Mouse (Mus musculus): ENCODE measurements around the gene Mcidas. TPM values are rescaled to one million over a fixed set of nuclear protein-coding genes. Genes with fewer than 3 reads are reported as not detected.
"Not testable (repeated sequence)": the region's sequence is repeated elsewhere in the genome, so short reads cannot be mapped to it uniquely, and the experiment has no call there.

Mcidas gene
- polyA plus RNA-seq, 1 experiment, result not detected

- no peak overlapping the region for H3K4me3 ChIP-seq (ENCODE audit: insufficient read depth, low read length)
- no peaks in the 10 kb centered on the region for H3K4me1 ChIP-seq (ENCODE audit: control insufficient read depth, insufficient read depth, low read length)
- TF ChIP-seq CTCF (IDR thresholded peaks at IDR 0.05; ENCODE audit: low read depth, low read length), result no peak
- no peak for TF ChIP-seq POLR2A (IDR thresholded peaks at IDR 0.05; ENCODE audit: borderline replicate concordance, low read depth, low read length)
- H3K27ac ChIP-seq (ENCODE audit: insufficient read depth, low read depth, low read length), result no peak overlapping the region
Observed at GRCm38 (mm10) chr13:113000576-113001318, 7.1 kb downstream of the Mcidas start.

- Histone ChIP-seq H3K27ac (ENCODE audit: insufficient read depth, low read depth, low read length) (no peak overlapping the region), H3K4me1 (ENCODE audit: control insufficient read depth, insufficient read depth, low read length) (peaks cover 4% of the 10 kb centered on the region; the same call in 1 of the 2 replicates), H3K4me3 (ENCODE audit: insufficient read depth, low read length) (no peak overlapping the region)
- no peak for TF ChIP-seq POLR2A (IDR thresholded peaks at IDR 0.05; ENCODE audit: borderline replicate concordance, low read depth, low read length)
- TF ChIP-seq CTCF (IDR thresholded peaks at IDR 0.05; ENCODE audit: low read depth, low read length), result no peak
Observed at GRCm38 (mm10) chr13:113012683-113013082, 19.0 kb downstream of the Mcidas start.

- H3K4me1 ChIP-seq (ENCODE audit: control insufficient read depth, insufficient read depth, low read length); H3K27ac ChIP-seq (ENCODE audit: insufficient read depth, low read depth, low read length): not testable (repeated sequence)
- peak overlapping the region; percentile 77 for H3K4me3 ChIP-seq (ENCODE audit: insufficient read depth, low read length)
Observed at GRCm38 (mm10) chr13:113013174-113013953, 19.7 kb downstream of the Mcidas start.

- no peak overlapping the region for H3K27ac ChIP-seq (ENCODE audit: insufficient read depth, low read depth, low read length)
- no peak for TF ChIP-seq CTCF (IDR thresholded peaks at IDR 0.05; ENCODE audit: low read depth, low read length)
- TF ChIP-seq POLR2A (IDR thresholded peaks at IDR 0.05; ENCODE audit: borderline replicate concordance, low read depth, low read length), result no peak
- H3K4me1 ChIP-seq (ENCODE audit: control insufficient read depth, insufficient read depth, low read length), result 0 out of 2 replicates have a peak, but pooled peaks cover 4% of the 10 kb centered on the region
- H3K4me3 ChIP-seq (ENCODE audit: insufficient read depth, low read length), result no peak overlapping the region
Observed at GRCm38 (mm10) chr13:113021521-113021920, 27.9 kb downstream of the Mcidas start.

- 0 out of 2 replicates have a peak, but pooled peaks cover 4% of the 10 kb centered on the region for H3K4me1 ChIP-seq (ENCODE audit: control insufficient read depth, insufficient read depth, low read length)
- no peak overlapping the region for H3K27ac ChIP-seq (ENCODE audit: insufficient read depth, low read depth, low read length)
- H3K4me3 ChIP-seq (ENCODE audit: insufficient read depth, low read length), result no peak overlapping the region
- TF ChIP-seq CTCF (IDR thresholded peaks at IDR 0.05; ENCODE audit: low read depth, low read length), result no peak
- TF ChIP-seq POLR2A (IDR thresholded peaks at IDR 0.05; ENCODE audit: borderline replicate concordance, low read depth, low read length), result no peak
Observed at GRCm38 (mm10) chr13:113022467-113022866, 28.8 kb downstream of the Mcidas start.

- no peak overlapping the region for H3K27ac ChIP-seq (ENCODE audit: insufficient read depth, low read depth, low read length)
- H3K4me1 ChIP-seq (ENCODE audit: control insufficient read depth, insufficient read depth, low read length), result 0 out of 2 replicates have a peak, but pooled peaks cover 4% of the 10 kb centered on the region
- no peak for TF ChIP-seq CTCF (IDR thresholded peaks at IDR 0.05; ENCODE audit: low read depth, low read length)
- no peak for TF ChIP-seq POLR2A (IDR thresholded peaks at IDR 0.05; ENCODE audit: borderline replicate concordance, low read depth, low read length)
- H3K4me3 ChIP-seq (ENCODE audit: insufficient read depth, low read length), result no peak overlapping the region
Observed at GRCm38 (mm10) chr13:113023274-113024143, 29.9 kb downstream of the Mcidas start.

GRCm38 (mm10) chr13:113031351-113031750, 37.7 kb downstream of the Mcidas start:
- TF ChIP-seq POLR2A (IDR thresholded peaks at IDR 0.05; ENCODE audit: borderline replicate concordance, low read depth, low read length), result no peak
- TF ChIP-seq CTCF (IDR thresholded peaks at IDR 0.05; ENCODE audit: low read depth, low read length), result no peak
- Histone ChIP-seq H3K4me3 (ENCODE audit: insufficient read depth, low read length) (peak overlapping the region; percentile 45), H3K27ac (ENCODE audit: insufficient read depth, low read depth, low read length) (no peak overlapping the region), H3K4me1 (ENCODE audit: control insufficient read depth, insufficient read depth, low read length) (peaks cover 6% of the 10 kb centered on the region)

GRCm38 (mm10) chr13:113031792-113032571, 38.3 kb downstream of the Mcidas start:
- H3K4me3 ChIP-seq (ENCODE audit: insufficient read depth, low read length), result peak overlapping the region; percentile 45
- peaks cover 6% of the 10 kb centered on the region for H3K4me1 ChIP-seq (ENCODE audit: control insufficient read depth, insufficient read depth, low read length)
- no peak overlapping the region for H3K27ac ChIP-seq (ENCODE audit: insufficient read depth, low read depth, low read length)
- TF ChIP-seq CTCF (IDR thresholded peaks at IDR 0.05; ENCODE audit: low read depth, low read length) (no peak), POLR2A (IDR thresholded peaks at IDR 0.05; ENCODE audit: borderline replicate concordance, low read depth, low read length) (no peak)

GRCm38 (mm10) chr13:113032831-113033230, 39.2 kb downstream of the Mcidas start:
- no peak overlapping the region for H3K4me3 ChIP-seq (ENCODE audit: insufficient read depth, low read length)

More at GRCm38 (mm10) chr13:113032831-113033230, 39.2 kb downstream of the Mcidas start:
- TF ChIP-seq POLR2A (IDR thresholded peaks at IDR 0.05; ENCODE audit: borderline replicate concordance, low read depth, low read length) (no peak), CTCF (IDR thresholded peaks at IDR 0.05; ENCODE audit: low read depth, low read length) (no peak)
- peaks cover 6% of the 10 kb centered on the region for H3K4me1 ChIP-seq (ENCODE audit: control insufficient read depth, insufficient read depth, low read length)
- no peak overlapping the region for H3K27ac ChIP-seq (ENCODE audit: insufficient read depth, low read depth, low read length)

All from bone marrow macrophage, adult 2 months (primary cell).